Mouse (Mus musculus) limb, embryonic 11.5 days (tissue): ENCODE measurements around the gene Itprid2. TPM values are rescaled to one million over a fixed set of nuclear protein-coding genes. Genes with fewer than 3 reads are reported as not detected.

ENCODE experiments used
- ATAC-seq: fragments of 200-750 bp; cut with Nextera tagmentation; 2 replicates; pipeline ENCODE4 v1.8.0; 2017; ENCODE audit warnings: low read depth; ENCODE audit not compliant: insufficient number of reproducible peaks, low FRiP score, low TSS enrichment
- DNase-seq: peaks from one replicate; pipeline ENCODE4 v3.0.0-alpha.2; 2015; ENCODE audit warnings: low spot score
- H3K27ac ChIP-seq: fragments of 300-500 bp; sonication (generic); replicated peaks from 2 replicates; pipeline ENCODE4 v1.5.1; 2014; ENCODE audit warnings: low read depth, mild to moderate bottlenecking, low read length
- H3K27me3 ChIP-seq: fragments of 300-500 bp; sonication (generic); 2 replicates; pipeline ENCODE4 v1.6.1; 2014; ENCODE audit warnings: mild to moderate bottlenecking, low read length, mixed read lengths; ENCODE audit not compliant: control insufficient read depth, insufficient read depth
- H3K36me3 ChIP-seq: fragments of 300-500 bp; sonication (generic); 2 replicates; pipeline ENCODE4 v1.6.1; 2014; ENCODE audit warnings: mild to moderate bottlenecking, low read length, moderate library complexity, mixed read lengths; ENCODE audit not compliant: control insufficient read depth, insufficient read depth
- H3K4me1 ChIP-seq: fragments of 300-500 bp; sonication (generic); 2 replicates; pipeline ENCODE4 v1.6.1; 2014; ENCODE audit warnings: low read length, mixed read lengths; ENCODE audit not compliant: control insufficient read depth, insufficient read depth
- H3K4me2 ChIP-seq: fragments of 300-500 bp; sonication (generic); 2 replicates; pipeline ENCODE4 v1.6.1; 2014; ENCODE audit warnings: low read depth, mild to moderate bottlenecking, moderate library complexity; ENCODE audit not compliant: severe bottlenecking
- H3K4me3 ChIP-seq: fragments of 300-500 bp; sonication (generic); 2 replicates; pipeline ENCODE4 v1.5.1; 2014; ENCODE audit warnings: low read depth, low read length
- H3K9ac ChIP-seq: fragments of 300-500 bp; sonication (generic); 2 replicates; pipeline ENCODE4 v1.6.1; 2014; ENCODE audit warnings: mild to moderate bottlenecking, low read length
- H3K9me3 ChIP-seq: fragments of 300-500 bp; sonication (generic); 2 replicates; pipeline ENCODE4 v1.6.1; 2016; ENCODE audit warnings: low read length; ENCODE audit not compliant: control insufficient read depth
- WGBS: fragments of 180-500 bp; shearing (Covaris S2); extraction: QIAGEN DNeasy Blood & Tissue Kit; methylation state at CpG from one replicate; pipeline ENCODE4 v1.1.7; 2014; 5-methylcytosine and 5-hydroxymethylcytosine counted together
- polyA plus RNA-seq: library from polyadenylated mRNA; unstranded; fragments of >200 nt; fragmentation: Nextera tagmentation; extraction: Ambion mirVana; gene quantifications from 2 replicates; pipeline ENCODE4 v1.2.1, GENCODE M21; 2014

Itprid2 gene
- polyA plus RNA-seq, 1 experiment from 2014 or later, result 7.4 TPM

GRCm38 (mm10) chr2:79653093-79653808 lies 18.1 kb downstream of the Itprid2 start:
- no peaks in the 10 kb centered on the region for H3K9me3 ChIP-seq
- H3K27ac ChIP-seq, result no peak overlapping the region
- peaks cover 4% of the 10 kb centered on the region; the same call in 1 of the 2 replicates for H3K36me3 ChIP-seq
- 86% methylated on average over 6 of the region's 6 CpGs for WGBS
- no peaks in the 10 kb centered on the region for H3K4me1 ChIP-seq
- H3K4me3 ChIP-seq, result no peak overlapping the region
- no peak overlapping the region for H3K4me2 ChIP-seq
- no peak for DNase-seq
- no peak overlapping the region for H3K9ac ChIP-seq
- H3K27me3 ChIP-seq, result no peaks in the 10 kb centered on the region
- ATAC-seq, result no peak

- Histone ChIP-seq H3K36me3 (peaks cover 4% of the 10 kb centered on the region; the same call in 1 of the 2 replicates), H3K4me2 (no peak overlapping the region), H3K9ac (no peak overlapping the region), H3K4me1 (no peaks in the 10 kb centered on the region), H3K9me3 (no peaks in the 10 kb centered on the region), H3K27ac (no peak overlapping the region), H3K4me3 (no peak overlapping the region), H3K27me3 (no peaks in the 10 kb centered on the region)
- ATAC-seq, result no peak
- no peak for DNase-seq
- 80% methylated on average over 2 of the region's 2 CpGs for WGBS
Observed at GRCm38 (mm10) chr2:79653809-79654164, 18.6 kb downstream of the Itprid2 start.

- DNase-seq, result no peak
- Histone ChIP-seq H3K4me1 (no peaks in the 10 kb centered on the region), H3K36me3 (peaks cover 2% of the 10 kb centered on the region; the same call in 1 of the 2 replicates), H3K9ac (no peak overlapping the region), H3K27me3 (no peaks in the 10 kb centered on the region), H3K4me2 (no peak overlapping the region), H3K4me3 (no peak overlapping the region), H3K27ac (no peak overlapping the region), H3K9me3 (no peaks in the 10 kb centered on the region)
- WGBS, result 91% methylated on average over 8 of the region's 8 CpGs
- no peak for ATAC-seq
Observed at GRCm38 (mm10) chr2:79657062-79657461, 21.9 kb downstream of the Itprid2 start.

- Histone ChIP-seq H3K4me2 (no peak overlapping the region), H3K4me3 (no peak overlapping the region), H3K9ac (no peak overlapping the region), H3K27ac (no peak overlapping the region), H3K4me1 (no peaks in the 10 kb centered on the region), H3K27me3 (no peaks in the 10 kb centered on the region), H3K36me3 (peaks cover 2% of the 10 kb centered on the region; the same call in 1 of the 2 replicates), H3K9me3 (no peaks in the 10 kb centered on the region)
- WGBS, result 90% methylated on average over 12 of the region's 12 CpGs
- no peak for ATAC-seq
- no peak for DNase-seq
Observed at GRCm38 (mm10) chr2:79660417-79661185, 25.4 kb downstream of the Itprid2 start.

GRCm38 (mm10) chr2:79661486-79662104 lies 26.4 kb downstream of the Itprid2 start:
- H3K9me3 ChIP-seq, result no peaks in the 10 kb centered on the region
- H3K4me2 ChIP-seq, result no peak overlapping the region
- H3K9ac ChIP-seq, result no peak overlapping the region
- 64% methylated on average over 7 of the region's 7 CpGs for WGBS
- ATAC-seq, result no peak
- no peak overlapping the region for H3K27ac ChIP-seq
- H3K27me3 ChIP-seq, result no peaks in the 10 kb centered on the region
- no peaks in the 10 kb centered on the region for H3K4me1 ChIP-seq
- DNase-seq, result no peak
- no peak overlapping the region for H3K4me3 ChIP-seq
- H3K36me3 ChIP-seq, result peaks cover 2% of the 10 kb centered on the region; the same call in 1 of the 2 replicates

- H3K9ac ChIP-seq, result no peak overlapping the region
- no peak overlapping the region for H3K27ac ChIP-seq
- H3K4me2 ChIP-seq, result no peak overlapping the region
- 89% methylated on average over 3 of the region's 3 CpGs for WGBS
- no peaks in the 10 kb centered on the region for H3K27me3 ChIP-seq
- no peak overlapping the region for H3K4me3 ChIP-seq
- no peaks in the 10 kb centered on the region for H3K36me3 ChIP-seq
- no peak for DNase-seq
- no peaks in the 10 kb centered on the region for H3K4me1 ChIP-seq
- no peaks in the 10 kb centered on the region for H3K9me3 ChIP-seq
- no peak for ATAC-seq
Observed at GRCm38 (mm10) chr2:79664532-79665286, 29.6 kb downstream of the Itprid2 start.

GRCm38 (mm10) chr2:79665492-79665891 lies 30.3 kb downstream of the Itprid2 start:
- H3K4me3 ChIP-seq, result no peak overlapping the region
- no peaks in the 10 kb centered on the region for H3K9me3 ChIP-seq
- ATAC-seq (no peak), DNase-seq (no peak)
- no peak overlapping the region for H3K9ac ChIP-seq
- 65% methylated on average over 3 of the region's 3 CpGs for WGBS
- H3K4me2 ChIP-seq, result no peak overlapping the region
- no peak overlapping the region for H3K27ac ChIP-seq
- H3K36me3 ChIP-seq, result no peaks in the 10 kb centered on the region
- no peaks in the 10 kb centered on the region for H3K4me1 ChIP-seq
- no peaks in the 10 kb centered on the region for H3K27me3 ChIP-seq

- Histone ChIP-seq H3K4me2 (no peak overlapping the region), H3K9me3 (no peaks in the 10 kb centered on the region), H3K4me1 (no peaks in the 10 kb centered on the region), H3K9ac (no peak overlapping the region), H3K36me3 (no peaks in the 10 kb centered on the region), H3K4me3 (no peak overlapping the region), H3K27me3 (no peaks in the 10 kb centered on the region), H3K27ac (no peak overlapping the region)
- no peak for DNase-seq
- ATAC-seq, result no peak
- WGBS, result 89% methylated on average over 3 of the region's 3 CpGs
Observed at GRCm38 (mm10) chr2:79675266-79675665, 40.1 kb downstream of the Itprid2 start.
